Mouse (Mus musculus): ENCODE data around the gene Nmu. TPM values are rescaled to one million over a fixed set of nuclear protein-coding genes. Genes with fewer than 3 reads are reported as not detected.

The Nmu gene
- polyA plus RNA-seq (2017; shearing (Covaris generic)) = not detected

GRCm38 (mm10) chr5:76363453-76364104 lies at the start of gene Nmu:
Gene Nmu (minus strand): TSS chr5:76363788.

GRCm38 (mm10) chr5:76330953-76331352 lies 32.6 kb downstream of the Nmu start, which contains the start of gene Pdcl2:
Gene Pdcl2 (minus strand): TSS chr5:76331156.

GRCm38 (mm10) chr5:76304452-76305341 lies 58.9 kb downstream of the Nmu start, which contains the start of gene Clock:
Gene Clock (minus strand): TSS chr5:76304792.

Other genes starting within 250 kb of the Nmu start
- 10 to 100 TPM; 75.5 to 82.5 TPM for gene Srd5a3, start 223.5 kb downstream of the Nmu start, polyA plus RNA-seq (2017; shearing (Covaris generic))
- gene Tmem165, start 179.9 kb downstream of the Nmu start, polyA plus RNA-seq (2017; shearing (Covaris generic)) = 100 to 1,000 TPM; 105 to 114 TPM
- gene Clock, start 59.0 kb downstream of the Nmu start, polyA plus RNA-seq (2017; shearing (Covaris generic)) = 10 to 100 TPM; 10.0 to 14.0 TPM
- gene Pdcl2, start 32.6 kb downstream of the Nmu start, polyA plus RNA-seq (2017; shearing (Covaris generic)) = not detected
- gene Gm7271, start 120.3 kb upstream of the Nmu start, polyA plus RNA-seq (2017; shearing (Covaris generic)) = not detected
- 10 to 100 TPM; 39.2 to 40.3 TPM for gene Exoc1, start 165.5 kb upstream of the Nmu start, polyA plus RNA-seq (2017; shearing (Covaris generic))
- 10 to 100 TPM; 10.5 to 13.3 TPM for gene Cep135, start 224.9 kb upstream of the Nmu start, polyA plus RNA-seq (2017; shearing (Covaris generic))